Mouse (Mus musculus) natural killer cell, adult 2 months (primary cell): ENCODE measurements around the gene Slc38a10.

Experiments used
- DNase-seq, 2 experiments: peaks; one replicate each; pipeline ENCODE4 v3.0.0; 2022; ENCODE audit warnings: low spot score in 2 of 2

Slc38a10 gene

DNA sequence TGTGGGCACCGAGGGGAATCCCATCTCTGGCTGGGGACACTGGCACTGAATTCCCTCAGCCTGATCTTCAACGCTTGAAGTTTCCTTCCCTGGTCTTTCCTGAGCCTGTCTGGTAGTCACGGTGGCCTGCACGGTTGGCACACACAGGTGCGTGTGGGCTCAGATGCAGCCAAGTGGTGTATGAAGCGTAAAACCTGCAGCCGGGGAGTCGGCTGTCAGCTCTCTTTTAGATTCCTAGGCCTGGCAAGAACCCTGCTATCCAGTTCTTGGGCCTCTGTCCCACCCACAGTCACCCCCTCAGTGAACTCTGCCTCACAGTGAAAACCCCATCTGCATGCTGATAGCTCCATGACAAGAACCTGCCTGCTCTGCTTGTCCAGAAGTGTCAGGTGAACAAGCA lies 90.5 kb downstream of the Slc38a10 start:
- no peak for DNase-seq

DNA sequence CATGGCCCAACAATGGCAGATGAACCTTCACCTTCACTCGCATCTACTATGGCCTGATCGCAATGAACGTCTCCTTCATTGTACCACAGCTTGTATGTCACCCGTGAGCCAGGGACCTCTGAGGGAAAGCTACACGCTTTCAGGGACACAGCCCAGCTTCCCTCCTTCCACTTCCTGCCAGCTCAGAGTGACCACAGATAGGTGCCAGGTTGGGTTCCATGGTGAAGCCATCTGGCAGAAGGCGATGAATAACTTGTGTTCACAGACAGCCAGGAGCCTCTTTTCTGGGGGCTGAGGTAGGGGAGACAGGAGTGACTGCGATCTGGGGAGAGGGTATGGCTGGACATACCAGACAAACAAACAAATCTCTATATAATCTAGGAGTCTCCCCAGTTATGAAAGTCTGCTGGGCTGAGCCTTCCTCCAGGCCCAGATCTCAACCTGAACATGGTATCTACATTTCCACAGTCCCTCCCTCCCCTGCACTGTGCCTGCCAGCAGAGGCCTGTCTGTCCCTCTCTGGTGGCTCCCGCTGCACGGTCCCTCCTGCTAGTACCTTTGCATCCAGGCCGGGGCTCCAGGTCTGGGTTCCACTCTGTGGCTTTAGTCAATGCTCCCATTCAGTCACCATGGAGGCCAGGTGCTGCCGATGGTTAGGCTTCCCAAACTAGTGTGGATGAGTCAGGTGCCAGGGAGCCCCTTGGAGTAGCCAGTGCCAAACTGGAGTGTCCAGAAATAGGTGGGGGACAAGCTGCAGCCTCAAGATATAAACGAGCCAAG lies 95.0 kb downstream of the Slc38a10 start:
- DNase-seq, result no peak
